Mouse (Mus musculus) G1E (cell line): ENCODE data around the gene Crocc. TPM values are rescaled to one million over a fixed set of nuclear protein-coding genes. Genes with fewer than 3 reads are reported as not detected.

Experiments used
- ATAC-seq: 2 replicates; pipeline ENCODE4 v1.8.0; 2016; ENCODE audit warnings: mild to moderate bottlenecking; ENCODE audit not compliant: insufficient number of reproducible peaks, poor library complexity, low FRiP score, severe bottlenecking; ENCODE audit errors: extremely low read depth
- DNase-seq: peaks from one replicate; pipeline ENCODE4 v3.0.0; 2012; ENCODE audit warnings: low spot score
- H3K27me3 ChIP-seq: 2 replicates; pipeline ENCODE4 v1.6.1; 2012; ENCODE audit warnings: mild to moderate bottlenecking, low read length, inconsistent platforms; ENCODE audit not compliant: insufficient read depth
- H3K36me3 ChIP-seq: replicated peaks from 2 replicates; pipeline ENCODE3; 2012; ENCODE audit warnings: mild to moderate bottlenecking, inconsistent platforms
- H3K4me1 ChIP-seq: 2 replicates; pipeline ENCODE4 v1.6.1; 2012; ENCODE audit warnings: low read depth, low read length, inconsistent platforms, mixed read lengths; ENCODE audit not compliant: insufficient read depth
- H3K4me3 ChIP-seq: 2 replicates; pipeline ENCODE4 v1.5.1; 2012; ENCODE audit warnings: low read depth, mild to moderate bottlenecking, inconsistent platforms, low read length, moderate library complexity, mixed read lengths
- H3K9me3 ChIP-seq: replicated peaks from 2 replicates; pipeline ENCODE4 v1.6.1; 2012; ENCODE audit warnings: inconsistent platforms
- CTCF ChIP-seq: IDR thresholded peaks from 2 replicates; pipeline ENCODE4 v1.5.1; 2012; ENCODE audit warnings: low read depth, low read length, inconsistent platforms, mixed read lengths
- GATA1 ChIP-seq: IDR thresholded peaks from 2 replicates; pipeline ENCODE4 v1.6.1; 2012; ENCODE audit warnings: borderline replicate concordance, low read length, inconsistent platforms, mixed read lengths
- GATA2 ChIP-seq: IDR thresholded peaks from 2 replicates; pipeline ENCODE4 v1.6.1; 2012; ENCODE audit warnings: low read depth, low read length, inconsistent platforms, borderline replicate concordance
- POLR2AphosphoS5 ChIP-seq: IDR thresholded peaks from 2 replicates; pipeline ENCODE4 v1.6.1; 2012; ENCODE audit warnings: low read depth, low read length, inconsistent platforms; ENCODE audit not compliant: insufficient replicate concordance
- TAL1 ChIP-seq: conservative IDR thresholded peaks from 2 replicates; pipeline ENCODE4 v1.6.1; 2012; ENCODE audit warnings: low read depth, low read length, inconsistent platforms, mixed read lengths
- polyA plus RNA-seq: library from polyadenylated mRNA; stranded (reverse); fragments of >175 nt; gene quantifications from 2 replicates; pipeline ENCODE4 v1.2.3, GENCODE M21; 2012
- total RNA-seq, 2 experiments: library from RNA; stranded (forward) in 1 of 2; stranded (reverse) in 1 of 2; fragments of 200-1000 nt in 1 of 2; fragments of >200 nt in 1 of 2; fragmentation: Nextera tagmentation in 1 of 2; gene quantifications; 2 replicates each; pipeline ENCODE4 v1.2.3; 2014 to 2017

Crocc gene
- total and polyA plus RNA-seq, 3 experiments = 1.7 to 5.3 (median 3.4) TPM

- H3K9me3 ChIP-seq = no peaks in the 10 kb centered on the region
- H3K4me1 ChIP-seq = no peaks in the 10 kb centered on the region
- DNase-seq (no peak), ATAC-seq (no peak)
- no peak overlapping the region for H3K4me3 ChIP-seq
- H3K27me3 ChIP-seq = peaks cover 22% of the 10 kb centered on the region
- TF ChIP-seq GATA2 (no peak), CTCF (no peak), POLR2AphosphoS5 (no peak), GATA1 (no peak), TAL1 (no peak)
- H3K36me3 ChIP-seq = peaks cover 2% of the 10 kb centered on the region
These were observed 36.3 kb downstream of the Crocc start for GRCm38 (mm10) chr4:141024052-141024451.

DNA sequence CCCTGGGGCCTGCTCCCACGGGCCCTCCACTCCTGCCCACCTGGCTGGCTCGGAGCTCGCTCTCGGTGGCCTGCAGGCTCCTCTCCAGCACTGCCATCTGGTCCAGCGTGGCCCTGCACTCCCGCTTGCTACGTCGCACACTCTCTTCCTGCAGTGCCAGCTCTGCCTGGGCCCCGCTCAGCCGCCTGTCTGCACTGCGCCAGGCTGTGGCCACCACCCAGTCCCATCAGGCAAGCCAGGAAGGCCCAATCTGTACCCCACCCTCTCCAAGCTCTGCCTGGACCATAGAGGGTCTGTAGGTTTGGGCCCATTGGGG is 38.8 kb downstream of the Crocc start:
- peaks cover 31% of the 10 kb centered on the region for H3K27me3 ChIP-seq
- no peaks in the 10 kb centered on the region; the same call in 1 of the 2 replicates for H3K4me1 ChIP-seq
- H3K36me3 ChIP-seq = no peaks in the 10 kb centered on the region
- DNase-seq (no peak), ATAC-seq (no peak)
- no peak for TF ChIP-seq CTCF
- TF ChIP-seq GATA1 = no peak
- TF ChIP-seq TAL1 = no peak
- TF ChIP-seq GATA2 = no peak
- TF ChIP-seq POLR2AphosphoS5 = no peak
- no peaks in the 10 kb centered on the region for H3K9me3 ChIP-seq
- no peak overlapping the region for H3K4me3 ChIP-seq

DNA sequence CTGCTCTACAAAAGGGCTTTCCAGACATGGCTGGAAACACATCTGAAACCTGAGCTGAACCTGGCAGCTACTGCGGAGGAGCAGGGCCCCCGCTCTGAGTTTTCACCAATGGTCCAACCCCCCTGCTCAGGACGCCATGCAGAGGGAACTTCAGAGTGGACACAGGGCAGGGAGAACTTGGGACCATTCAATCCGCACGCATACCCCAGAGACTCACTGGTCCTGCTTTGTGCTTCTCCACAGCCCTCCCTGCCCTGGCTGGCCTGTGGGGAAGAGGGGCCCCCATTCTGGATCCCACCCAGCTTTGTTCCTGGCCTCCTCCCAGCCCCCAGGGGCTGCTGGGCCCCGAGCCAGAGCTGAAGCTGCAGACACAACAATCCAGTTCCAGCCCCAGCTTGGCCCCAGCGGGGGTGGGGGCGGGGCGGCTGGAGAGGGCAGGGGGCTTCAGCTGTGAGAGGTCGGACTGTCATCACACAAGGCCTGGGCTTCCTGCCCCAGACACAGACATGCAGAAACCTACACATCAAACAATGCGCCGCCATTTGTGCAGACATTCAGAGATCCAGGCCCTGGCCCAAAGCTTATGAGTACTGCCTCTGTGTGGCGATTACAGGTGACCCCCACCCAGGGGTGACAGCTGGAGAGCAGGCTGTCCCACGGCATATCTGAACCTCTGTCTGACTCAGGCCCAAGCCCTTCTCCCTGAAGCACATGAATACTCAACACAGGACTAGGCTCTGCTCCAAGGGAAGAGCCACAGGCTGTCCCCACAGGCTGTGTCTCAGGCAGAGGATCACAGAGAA is 39.3 kb downstream of the Crocc start:
- H3K9me3 ChIP-seq = no peaks in the 10 kb centered on the region
- no peaks in the 10 kb centered on the region; the same call in 1 of the 2 replicates for H3K4me1 ChIP-seq
- DNase-seq (no peak), ATAC-seq (no peak)
- TF ChIP-seq GATA1 = no peak
- no peak for TF ChIP-seq POLR2AphosphoS5
- TF ChIP-seq TAL1 = no peak
- no peak for TF ChIP-seq CTCF
- no peak for TF ChIP-seq GATA2
- H3K36me3 ChIP-seq = no peaks in the 10 kb centered on the region
- H3K27me3 ChIP-seq = peaks cover 29% of the 10 kb centered on the region
- no peak overlapping the region for H3K4me3 ChIP-seq

GRCm38 (mm10) chr4:141020220-141020619 is 40.1 kb downstream of the Crocc start:
- Histone ChIP-seq H3K27me3 (peaks cover 31% of the 10 kb centered on the region), H3K4me3 (no peak overlapping the region), H3K4me1 (no peaks in the 10 kb centered on the region; the same call in 1 of the 2 replicates), H3K36me3 (no peaks in the 10 kb centered on the region), H3K9me3 (no peaks in the 10 kb centered on the region)
- no peak for TF ChIP-seq GATA1
- TF ChIP-seq CTCF = no peak
- TF ChIP-seq POLR2AphosphoS5 = no peak
- no peak for TF ChIP-seq GATA2
- TF ChIP-seq TAL1 = no peak
- DNase-seq (no peak), ATAC-seq (no peak)

DNA sequence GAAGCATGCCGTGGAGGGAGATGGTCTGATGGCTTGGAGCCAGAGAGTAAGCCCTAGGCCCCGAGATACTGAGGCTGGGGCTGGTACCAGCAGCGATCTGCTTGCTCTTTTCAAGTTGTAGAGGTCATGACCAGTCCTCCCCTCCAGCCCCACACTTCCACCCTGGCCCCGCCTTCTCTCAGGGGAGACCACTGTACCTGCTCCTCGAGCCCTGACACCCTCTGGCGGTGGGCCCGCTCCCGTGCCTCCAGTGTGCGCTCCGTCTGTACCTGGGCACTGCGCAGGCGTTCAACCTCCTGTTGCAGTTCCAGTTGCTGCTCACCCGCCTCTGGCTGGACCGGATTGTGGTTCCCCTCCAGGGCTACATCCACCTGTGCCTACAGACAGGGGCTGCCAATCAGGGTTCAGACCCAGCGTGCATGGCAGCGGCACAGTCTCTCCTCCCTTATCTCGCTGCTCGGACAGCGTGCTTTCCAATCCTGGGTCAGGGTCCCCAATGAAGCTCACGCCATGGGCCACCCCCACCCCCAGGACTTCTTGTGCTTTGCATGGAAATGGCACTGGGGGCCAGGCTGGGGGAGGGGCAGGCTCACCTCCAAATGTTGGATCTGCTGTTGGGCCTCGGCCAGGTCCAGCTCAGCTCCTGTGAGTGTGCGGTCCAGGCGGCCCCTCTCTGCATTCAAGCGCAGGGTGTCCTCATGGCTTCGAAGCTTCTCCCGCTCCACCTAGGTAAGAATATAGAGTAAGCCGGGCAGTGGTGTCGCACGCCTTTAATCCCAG is 42.5 kb downstream of the Crocc start:
- H3K4me3 ChIP-seq = no peak overlapping the region
- H3K9me3 ChIP-seq = no peaks in the 10 kb centered on the region
- no peaks in the 10 kb centered on the region for H3K36me3 ChIP-seq
- DNase-seq (no peak), ATAC-seq (no peak)
- H3K27me3 ChIP-seq = peaks cover 39% of the 10 kb centered on the region; the same call in 1 of the 2 replicates
- no peaks in the 10 kb centered on the region; the same call in 1 of the 2 replicates for H3K4me1 ChIP-seq
- TF ChIP-seq TAL1 (no peak), CTCF (no peak), POLR2AphosphoS5 (no peak), GATA1 (no peak), GATA2 (no peak)

DNA sequence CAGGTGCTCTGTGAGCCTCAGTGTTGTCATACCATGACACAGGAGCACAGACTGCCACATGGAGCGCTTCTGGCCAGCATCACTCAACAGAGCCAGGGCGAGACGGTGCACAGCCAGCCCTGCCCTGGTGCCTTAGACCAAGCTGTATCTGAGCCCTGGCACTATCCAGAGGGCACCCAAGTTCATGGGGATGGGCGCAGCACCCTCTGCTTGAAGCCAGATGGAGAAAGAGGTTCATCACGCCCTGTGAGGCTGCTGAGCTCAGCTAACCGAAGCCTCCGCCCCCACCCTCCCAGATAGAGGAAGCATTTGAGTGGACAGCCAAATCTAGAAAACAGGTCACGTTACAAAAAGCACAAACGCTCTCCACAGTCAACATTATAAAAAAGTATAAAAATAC is 44.0 kb downstream of the Crocc start:
- H3K4me3 ChIP-seq = no peak overlapping the region
- DNase-seq (no peak), ATAC-seq (no peak)
- peaks cover 46% of the 10 kb centered on the region; the same call in 1 of the 2 replicates for H3K27me3 ChIP-seq
- H3K36me3 ChIP-seq = no peaks in the 10 kb centered on the region
- TF ChIP-seq POLR2AphosphoS5 (no peak), GATA2 (no peak), GATA1 (no peak), CTCF (no peak)
- H3K9me3 ChIP-seq = no peaks in the 10 kb centered on the region
- H3K4me1 ChIP-seq = no peaks in the 10 kb centered on the region; the same call in 1 of the 2 replicates
